Mouse (Mus musculus): ENCODE data around the gene Lpar2.

GRCm38 (mm10) chr8:69879678-69880077 is 57.4 kb downstream of the Lpar2 start:
- TF ChIP-seq POLR2A (IDR thresholded peaks at IDR 0.05; ENCODE audit: low read depth, low read length) (no peak), CTCF (IDR thresholded peaks at IDR 0.05; ENCODE audit: extremely low read depth, insufficient read depth, insufficient read length, insufficient replicate concordance) (no peak)
